Mouse (Mus musculus) fibroblast of lung, adult 2 months (primary cell): ENCODE measurements around the gene Loxl3.

Experiments
- DNase-seq: peaks from one replicate; pipeline ENCODE4 v3.0.0-alpha.2; 2011; ENCODE audit warnings: low read depth

Gene Loxl3

DNA sequence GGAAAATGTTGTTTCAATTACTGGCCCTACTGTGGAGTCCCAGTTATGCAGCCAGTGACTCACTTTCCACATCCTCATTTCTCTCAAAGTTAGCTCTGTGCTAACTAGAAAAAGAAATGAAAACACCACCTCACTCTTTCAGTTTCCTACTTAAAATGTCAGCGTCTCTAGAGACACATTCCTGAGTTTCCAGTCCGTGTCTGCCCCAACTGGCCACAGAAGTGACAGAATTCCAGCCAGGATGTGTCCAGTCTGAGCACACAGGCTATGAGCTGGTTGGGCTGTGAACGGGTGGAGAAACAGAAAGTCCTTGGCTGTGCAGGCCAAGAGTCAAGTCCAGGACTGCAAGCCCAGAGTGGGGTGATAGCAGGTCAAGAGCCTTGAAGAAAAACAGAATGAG is 16.8 kb upstream of the Loxl3 start:
- DNase-seq = peak; percentile 93

DNA sequence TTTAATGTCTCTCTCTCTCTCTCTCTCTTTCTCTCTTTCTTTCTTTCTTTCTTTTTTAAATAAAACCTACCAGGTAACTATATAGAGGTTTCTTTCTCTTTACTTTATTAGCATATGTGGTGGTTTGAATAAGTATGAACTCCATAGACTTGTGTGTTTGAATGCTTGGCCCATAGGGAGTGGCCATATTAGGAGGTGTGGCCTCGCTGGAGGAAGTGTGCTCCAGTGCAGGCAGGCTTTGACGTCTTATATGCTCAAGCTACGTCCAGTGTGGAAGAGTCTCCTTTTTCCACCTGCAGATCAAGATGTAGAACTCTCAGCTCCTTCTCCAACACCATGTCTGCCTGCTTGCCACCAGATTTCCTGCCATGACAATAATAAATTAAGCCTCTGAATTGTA is 14.9 kb upstream of the Loxl3 start:
- no peak for DNase-seq

DNA sequence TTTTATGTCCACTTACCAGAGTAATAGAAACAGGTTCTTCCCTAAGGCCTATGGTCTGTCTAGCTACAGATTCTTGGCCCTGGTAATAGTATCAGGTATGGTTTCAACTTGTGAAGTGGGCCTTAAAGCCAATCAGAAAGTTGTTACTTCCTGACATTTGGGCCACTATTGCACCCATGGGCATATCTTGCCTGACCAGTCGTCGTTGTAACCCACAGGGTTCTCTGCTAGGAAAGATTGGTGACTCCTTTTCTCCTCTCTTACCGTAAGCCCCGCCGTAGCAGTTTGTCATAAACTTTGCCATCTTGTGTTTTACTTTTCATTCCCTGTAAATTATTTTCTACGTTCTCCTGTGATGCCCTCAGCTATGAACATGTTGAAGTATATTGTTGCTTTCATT is 13.9 kb upstream of the Loxl3 start:
- DNase-seq = no peak

DNA sequence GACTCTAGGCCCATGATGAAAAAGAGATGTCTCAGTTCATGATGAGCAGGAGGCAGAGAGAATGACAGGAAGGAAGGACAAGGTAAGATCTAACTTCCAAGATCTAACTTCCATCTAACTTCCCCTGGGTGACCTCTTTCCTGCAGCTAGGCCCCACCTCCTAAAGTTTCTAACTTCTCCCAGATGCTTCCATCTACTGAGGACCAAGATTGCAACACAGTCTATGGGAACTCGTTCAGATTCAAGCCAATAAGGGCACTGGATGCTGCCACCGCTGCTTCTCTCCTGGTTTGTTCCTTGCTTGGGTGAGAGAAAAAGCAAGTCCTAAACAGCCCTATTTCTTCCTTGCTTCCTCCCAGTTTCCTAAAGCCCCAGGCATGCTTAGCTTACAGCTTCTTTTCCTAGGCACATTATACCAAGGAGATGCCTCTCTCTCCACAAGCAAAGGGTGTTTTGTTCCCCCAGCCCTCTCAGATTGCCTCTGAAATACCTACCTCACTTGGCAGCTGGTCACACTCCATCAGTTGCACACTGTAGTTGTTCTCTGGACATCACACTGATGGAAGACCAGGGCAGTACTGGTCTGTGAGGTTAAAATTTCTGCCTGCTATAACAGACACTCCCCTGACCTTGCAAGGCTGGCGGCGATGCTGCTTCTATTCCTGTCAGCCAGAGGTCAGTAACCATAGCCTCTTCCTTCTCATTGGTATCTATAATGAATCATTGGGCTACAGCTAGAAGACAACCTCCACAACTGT is 13.0 kb upstream of the Loxl3 start:
- no peak for DNase-seq

DNA sequence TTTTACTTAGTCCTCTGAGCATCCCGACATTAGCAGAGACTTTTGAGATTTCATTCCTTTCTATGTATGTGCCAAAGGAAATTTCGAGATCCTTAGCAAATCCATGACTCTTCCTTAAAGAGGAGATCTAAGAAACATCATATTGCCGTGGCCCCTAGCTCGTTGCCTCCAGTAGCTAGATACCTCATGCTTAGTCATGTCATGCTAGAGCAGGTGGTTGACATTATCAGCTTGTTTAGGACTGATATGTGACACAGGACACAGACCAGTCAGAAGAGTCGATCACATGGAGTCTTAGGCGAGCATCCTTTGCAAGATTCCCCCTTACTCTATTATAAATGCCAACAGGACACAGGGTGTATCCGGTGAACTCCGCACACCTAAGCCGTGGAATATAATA is 11.0 kb upstream of the Loxl3 start:
- DNase-seq = no peak

DNA sequence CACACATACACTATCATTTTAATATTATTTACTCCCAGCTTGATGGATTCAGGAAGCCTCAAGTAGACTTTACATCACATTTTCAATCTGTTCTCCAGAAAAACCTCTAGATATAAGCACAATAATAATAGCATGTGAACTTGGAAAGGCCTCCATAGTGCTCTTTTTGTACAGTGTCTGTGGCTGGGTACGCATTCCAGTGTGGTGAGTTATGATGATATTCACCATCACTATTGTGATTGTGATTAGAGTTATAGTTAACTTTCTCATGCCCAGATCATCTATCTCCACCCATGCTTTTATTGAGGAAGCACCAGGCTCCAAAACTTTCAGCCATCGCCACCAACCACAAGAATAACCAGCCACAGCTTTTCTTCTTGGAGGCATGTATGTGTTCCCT is 10.2 kb upstream of the Loxl3 start:
- DNase-seq = no peak

DNA sequence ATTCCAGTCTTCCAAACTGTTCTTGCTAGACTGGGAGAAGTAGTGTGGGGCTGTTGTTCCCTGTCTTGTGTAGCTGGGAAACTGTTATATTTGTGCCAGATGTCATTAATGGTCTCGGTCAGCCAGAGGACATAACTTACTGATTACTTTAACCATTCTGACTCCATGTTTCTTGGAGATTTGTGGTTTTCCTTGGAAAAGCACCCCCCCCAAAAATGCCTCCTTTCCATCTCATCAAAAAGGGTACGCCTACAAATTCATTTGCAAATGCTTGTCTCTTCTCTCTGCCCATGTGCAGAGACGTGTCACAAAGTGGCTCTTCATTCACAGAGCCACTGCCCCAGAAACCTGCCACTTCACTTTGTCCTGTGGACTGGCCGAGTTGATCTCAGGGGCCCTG is 9.6 kb upstream of the Loxl3 start:
- DNase-seq = no peak

DNA sequence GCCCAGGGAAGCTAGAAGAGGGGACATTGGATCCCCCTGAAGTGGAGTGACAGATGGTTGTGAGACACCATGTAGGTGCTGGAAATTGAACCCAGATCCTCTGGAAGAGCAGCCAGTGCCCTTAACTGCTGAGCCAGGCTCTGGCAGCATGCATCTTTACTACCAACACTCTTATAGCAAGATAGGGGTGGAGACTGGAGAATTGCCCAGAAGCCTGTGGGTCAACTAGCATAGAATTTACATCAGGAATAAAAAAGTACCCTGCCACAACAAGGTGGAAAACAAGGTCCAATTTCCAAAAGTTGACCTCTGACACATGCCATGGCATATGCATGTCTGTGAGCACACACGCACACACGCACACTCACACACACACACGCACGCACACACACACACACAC is 8.8 kb upstream of the Loxl3 start:
- no peak for DNase-seq

DNA sequence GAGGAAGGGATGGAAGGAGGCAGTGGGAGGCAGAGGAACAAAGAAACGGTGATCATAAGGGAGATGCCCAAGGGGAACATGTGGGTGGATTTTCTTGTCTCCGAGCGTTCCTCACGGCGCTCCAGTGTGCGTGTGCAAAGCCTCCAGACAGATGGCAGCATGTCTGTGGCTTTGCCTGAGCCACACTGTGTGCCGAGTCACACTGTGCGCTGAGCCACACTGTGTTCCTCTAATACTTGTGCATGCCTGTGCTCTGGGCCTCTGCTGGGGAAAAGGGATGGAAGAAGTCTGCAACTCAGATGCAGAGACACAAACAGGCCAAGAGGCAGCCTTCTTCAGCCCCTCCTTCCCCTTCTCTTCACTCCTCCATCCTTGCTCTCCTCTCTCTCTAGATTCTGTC is 6.7 kb upstream of the Loxl3 start:
- DNase-seq = no peak

DNA sequence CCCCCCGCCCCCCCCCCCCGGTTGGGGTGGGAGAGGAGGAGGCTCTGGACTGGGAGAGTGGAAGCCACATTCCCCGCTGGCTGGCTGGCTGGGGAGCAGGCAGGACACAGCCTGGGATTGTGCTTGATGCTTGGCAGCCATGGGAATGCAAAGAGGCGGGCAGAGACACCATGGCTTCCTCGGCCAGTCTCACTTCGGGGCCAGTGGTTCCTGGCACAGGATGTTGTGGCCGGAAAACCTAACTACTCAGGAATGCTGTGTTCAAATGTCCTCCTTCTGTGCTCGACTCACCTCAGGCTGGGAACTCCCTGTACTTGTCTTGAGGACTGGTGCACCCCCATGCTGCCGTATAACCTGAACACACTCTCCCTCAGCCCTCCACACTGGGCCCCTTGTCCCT is 6.3 kb upstream of the Loxl3 start:
- DNase-seq = peak; percentile 87

DNA sequence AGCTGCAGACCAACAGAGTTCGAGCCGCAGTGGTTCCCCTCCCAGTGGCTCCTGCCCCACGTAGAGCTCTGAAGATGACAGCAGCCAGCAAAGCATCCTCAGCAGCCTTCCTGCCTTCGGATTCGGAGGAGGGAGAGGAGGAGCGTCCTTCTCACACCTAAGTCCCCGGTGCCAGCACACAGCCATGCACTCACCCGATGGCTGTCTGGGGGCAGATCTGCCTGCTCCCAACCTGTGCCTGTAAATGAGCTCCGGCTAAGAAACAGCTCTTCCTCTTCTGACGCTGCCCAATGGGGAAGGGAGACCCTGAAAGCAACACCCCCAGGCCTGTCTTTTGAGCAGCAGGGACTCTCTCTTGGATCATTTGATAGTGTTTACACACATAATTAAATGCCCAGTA is 4.2 kb upstream of the Loxl3 start:
- DNase-seq = no peak

DNA sequence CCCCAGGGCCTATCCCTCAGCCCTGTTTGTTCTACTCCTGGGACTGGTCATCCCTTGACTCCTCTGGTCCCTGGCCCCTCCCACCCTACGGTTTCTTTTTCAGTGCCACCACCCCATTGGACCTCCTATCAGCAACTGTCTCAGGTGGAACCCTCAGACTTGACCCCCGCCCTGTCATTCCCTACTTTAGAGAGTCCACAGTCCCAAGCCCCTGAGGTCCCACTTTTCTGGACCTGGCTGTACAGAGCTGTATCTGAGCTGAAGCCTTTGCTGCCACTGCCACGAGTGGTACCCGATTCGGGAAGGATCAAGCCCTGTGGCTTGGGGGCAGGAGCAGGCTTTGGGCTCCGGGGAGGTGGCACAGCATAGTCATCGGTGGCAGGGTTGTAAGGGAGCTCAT is 2.9 kb upstream of the Loxl3 start:
- DNase-seq = no peak

DNA sequence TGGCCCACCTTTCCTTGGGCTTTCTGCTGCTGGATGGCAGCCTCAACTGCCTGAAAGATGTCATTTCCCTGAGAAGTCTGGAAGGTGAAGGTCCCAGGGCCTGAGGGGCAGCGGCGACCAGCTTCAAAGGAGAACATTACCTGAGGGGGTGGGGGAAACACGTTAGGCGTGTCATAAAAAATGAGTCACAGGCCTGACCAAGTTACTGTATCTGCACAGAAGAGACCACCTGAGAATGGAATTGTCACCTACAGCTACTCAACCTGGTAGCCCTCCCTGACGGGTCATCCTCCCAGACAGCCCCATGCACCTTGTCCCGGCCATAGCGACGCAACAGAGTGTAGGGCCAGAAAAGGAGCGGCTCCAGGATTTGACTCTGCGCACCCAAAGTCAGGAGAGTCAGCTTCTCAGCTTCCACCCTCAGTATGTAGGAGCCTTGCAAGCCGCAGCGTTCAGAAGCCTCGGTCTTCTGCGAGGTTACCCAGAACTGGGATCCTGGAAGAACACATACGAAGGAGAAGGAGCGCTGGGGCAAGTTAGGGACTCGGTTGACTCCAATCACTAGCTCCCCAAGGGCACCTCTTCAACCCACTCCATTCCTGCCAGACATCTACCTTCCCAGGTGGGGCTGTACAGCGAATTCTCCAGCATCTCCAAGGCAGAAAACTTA is 1.9 kb upstream of the Loxl3 start:
- no peak for DNase-seq

DNA sequence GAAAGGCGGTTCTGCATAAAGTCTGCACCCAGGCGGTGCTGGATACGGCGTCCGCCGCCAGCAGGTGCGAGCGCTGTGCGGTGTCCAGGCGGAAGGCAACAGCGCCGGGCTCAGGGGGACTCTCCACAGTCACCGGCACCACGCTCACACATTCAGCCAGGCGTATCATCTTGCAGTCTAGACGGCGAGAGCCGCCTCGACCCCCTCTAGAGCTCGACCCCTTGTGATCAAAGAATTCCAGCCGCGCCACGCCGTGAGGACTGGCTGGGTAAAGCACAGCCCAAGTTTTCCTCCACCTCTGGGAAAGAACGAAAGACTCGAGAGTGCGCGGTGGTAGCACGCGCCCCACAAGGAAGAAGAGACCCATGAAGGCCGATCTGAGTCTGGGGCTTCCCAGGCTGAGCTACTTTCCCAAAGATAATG is 1.2 kb upstream of the Loxl3 start:
- DNase-seq = no peak

DNA sequence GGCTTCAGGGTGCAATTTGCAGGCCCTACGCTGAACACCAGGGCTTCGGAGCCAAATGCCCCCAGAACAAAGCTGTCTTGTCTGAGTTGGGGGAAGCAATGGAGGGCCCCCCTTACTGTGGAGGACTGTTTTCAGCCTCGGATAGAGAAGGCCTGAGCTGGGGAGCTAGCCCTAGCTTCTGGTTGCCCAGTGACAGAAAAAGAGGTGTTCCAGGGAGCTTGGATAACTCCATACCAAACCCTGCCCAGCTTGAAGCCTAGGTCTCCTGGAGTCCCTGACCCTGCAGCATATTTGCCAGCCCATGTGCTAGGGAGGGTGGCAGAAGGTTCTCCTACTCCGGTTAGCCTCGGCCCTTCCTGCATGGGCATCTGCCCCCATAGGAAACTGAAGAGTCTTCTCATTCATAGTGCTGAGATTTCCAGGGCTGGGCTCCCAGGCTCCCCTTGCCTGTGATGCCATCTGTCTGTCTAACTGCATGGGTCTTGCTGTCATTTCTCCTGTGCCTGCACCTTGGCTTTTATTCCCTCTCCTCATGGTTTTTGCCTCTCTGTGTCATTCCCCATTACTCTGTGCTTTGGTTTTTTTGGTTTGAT is 586 bp downstream of the Loxl3 start:
- DNase-seq = no peak

DNA sequence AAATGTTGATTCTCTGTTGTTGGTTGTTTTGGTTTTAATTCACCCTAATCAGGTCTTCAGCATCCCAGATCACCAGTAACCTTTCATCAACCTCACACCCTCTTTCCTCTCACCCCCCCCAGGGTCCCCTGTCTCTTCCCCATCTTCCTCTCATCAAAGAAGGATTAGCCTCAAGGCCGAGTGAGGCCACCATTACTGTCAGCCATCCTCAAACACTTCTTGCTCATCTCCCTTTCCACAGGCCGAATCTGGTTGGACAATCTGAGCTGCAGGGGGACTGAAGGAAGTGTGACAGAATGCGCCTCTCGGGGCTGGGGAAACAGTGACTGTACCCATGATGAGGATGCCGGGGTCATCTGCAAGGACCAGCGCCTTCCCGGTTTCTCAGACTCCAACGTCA is 3.2 kb downstream of the Loxl3 start:
- no peak for DNase-seq

DNA sequence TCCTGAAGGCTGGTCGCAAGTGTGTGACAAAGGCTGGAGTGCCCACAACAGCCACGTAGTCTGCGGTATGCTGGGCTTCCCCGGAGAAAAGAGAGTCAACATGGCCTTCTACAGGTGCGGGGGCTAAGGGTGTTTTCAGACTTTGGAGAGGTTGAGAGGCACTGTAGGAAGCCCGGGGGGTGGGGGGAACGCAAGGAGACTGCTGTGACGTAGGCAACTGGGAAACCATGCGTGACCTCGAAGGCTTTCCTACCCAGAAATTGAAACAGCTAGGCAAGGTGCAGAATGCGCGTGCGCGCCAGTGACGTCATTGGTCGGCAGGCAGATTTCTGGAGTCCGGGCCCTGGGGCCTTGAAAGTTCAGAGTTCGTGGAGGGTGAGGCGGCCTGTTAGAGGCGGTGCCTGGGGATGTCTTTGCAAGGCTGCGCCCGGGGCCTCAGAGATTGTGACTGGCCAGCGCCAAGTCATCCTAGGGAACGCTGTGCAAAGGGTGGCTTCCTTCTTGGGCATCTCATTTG is 4.6 kb downstream of the Loxl3 start:
- no peak for DNase-seq

DNA sequence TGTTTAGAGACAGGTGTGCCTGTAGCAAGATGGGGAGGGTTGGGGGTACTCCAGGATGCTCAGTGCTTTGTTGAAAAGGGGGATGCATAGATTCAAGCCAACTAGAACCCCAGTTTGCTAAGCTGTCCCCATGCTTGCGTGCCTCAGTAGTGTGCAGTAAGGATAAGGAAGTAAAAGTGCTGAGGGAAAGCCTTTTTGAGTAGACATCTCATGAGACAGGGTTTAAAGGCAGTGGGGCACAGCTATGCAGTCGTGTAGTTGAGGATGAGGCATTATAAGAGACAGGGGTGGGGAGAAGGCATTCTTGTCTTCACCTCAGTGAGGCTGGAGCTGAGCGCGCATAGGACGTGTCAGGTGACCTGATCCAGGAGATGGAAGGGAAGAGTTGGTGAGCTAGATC is 6.6 kb downstream of the Loxl3 start:
- DNase-seq = no peak

DNA sequence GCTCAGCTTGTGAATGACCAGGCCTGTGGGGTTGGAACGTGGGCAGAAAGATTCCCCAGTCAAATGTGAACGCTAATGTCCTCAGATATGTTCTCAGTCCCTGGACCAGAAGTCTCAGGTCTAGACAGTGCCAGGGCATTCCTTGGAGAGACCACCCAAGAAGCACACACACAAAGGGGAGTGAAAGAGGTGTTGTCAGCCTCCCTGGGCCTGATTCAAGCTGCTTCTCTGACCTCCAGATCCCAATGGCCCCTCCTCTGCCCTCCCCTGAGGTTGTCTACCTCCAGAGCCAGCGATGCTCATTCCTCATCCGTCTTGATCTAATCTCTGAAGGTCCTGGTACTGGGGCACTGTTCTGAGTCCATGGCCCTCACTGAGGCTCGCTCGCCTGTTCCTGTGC is 9.6 kb downstream of the Loxl3 start:
- DNase-seq = no peak

DNA sequence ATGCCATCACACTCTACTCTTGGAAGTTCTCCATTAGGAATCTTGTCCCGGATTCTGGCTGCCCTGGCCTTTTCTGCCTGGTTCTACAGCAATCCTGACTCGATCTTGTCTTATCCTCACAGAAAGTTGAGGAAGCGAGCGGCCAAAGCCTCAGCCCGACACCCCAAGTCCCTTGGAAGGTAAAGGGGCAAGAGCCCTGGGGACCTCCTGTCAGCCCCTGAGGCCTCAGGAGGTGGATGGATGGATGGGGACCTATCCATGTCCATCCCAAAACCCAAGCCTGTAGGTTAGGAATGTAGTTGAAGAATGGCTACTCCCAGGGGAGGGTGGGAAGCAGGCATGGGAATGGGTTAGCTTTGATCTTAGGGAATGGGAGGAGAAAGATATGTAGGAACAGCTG is 10.0 kb downstream of the Loxl3 start:
- no peak for DNase-seq

DNA sequence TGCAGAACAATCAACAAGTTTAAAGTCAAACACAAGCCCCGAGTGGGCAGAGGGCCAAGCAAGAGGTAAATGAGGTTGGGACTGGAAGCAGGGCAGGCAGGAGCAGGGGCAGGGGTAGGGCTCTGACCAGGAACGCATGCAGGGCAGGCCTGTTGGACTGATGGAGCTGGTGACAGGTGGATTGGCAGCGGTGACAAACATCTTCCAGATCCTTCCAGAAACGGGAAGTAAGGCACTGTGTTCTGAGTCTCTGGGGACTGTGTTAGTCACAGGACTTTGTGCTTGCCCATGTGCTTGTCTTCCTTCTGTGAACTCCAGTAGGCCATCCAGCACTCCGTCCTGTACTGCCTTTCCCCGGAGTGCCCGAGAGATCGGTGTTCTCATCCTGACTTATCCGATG is 10.8 kb downstream of the Loxl3 start:
- no peak for DNase-seq

DNA sequence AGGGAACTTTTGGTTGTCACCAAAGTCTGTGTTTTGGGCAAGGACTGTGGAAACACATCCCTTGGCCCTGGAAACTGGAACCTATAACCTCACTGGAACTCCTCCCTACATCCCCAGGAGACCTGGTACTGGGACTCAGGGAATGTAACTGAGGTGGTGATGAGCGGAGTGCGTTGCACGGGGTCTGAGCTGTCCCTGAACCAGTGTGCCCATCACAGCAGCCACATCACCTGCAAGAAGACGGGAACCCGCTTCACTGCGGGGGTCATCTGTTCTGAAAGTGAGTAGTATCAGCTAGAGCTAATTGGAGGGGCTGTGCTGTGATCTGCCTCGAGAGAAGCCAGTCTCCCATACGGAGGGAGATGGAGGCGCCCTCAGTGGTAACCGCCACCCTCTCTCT is 15.4 kb downstream of the Loxl3 start:
- DNase-seq = no peak

DNA sequence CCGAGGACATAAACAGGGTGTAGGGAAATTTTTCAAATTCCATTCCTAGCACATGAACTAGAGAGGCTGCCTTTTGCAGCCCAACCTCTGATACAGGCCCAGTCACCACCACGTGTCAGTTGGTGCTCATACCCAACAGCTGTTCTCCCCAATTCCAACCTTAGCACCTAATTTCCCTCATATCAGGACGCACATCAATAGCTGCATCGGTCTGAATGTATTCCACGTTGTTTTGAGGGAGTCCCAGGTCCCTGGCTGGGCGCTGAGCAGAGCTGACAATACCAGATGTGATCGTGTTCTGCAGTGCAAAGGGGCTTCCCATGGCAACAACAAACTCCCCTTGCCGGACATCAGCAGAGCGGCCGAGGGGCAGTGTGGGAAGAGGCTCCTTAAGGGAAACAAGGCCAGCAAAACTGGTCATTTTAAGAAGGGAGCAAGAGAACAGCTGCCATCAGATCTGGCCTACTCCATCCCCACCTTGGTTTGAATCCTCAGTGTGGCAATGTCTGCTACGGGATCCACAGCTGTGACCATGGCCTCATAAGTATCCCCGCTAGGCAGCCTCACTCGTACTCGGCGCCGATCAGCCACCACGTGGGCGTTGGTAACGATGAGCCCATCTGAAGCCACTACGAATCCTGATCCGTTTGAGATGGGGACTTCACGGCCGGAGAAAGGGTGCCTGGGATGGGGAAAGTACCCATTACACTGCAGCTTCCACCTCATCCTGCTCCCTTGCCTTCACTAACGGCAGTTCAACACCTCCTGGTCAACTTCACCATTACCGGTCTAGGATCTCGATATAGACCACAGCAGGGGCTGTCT is 19.4 kb downstream of the Loxl3 start:
- DNase-seq = no peak
